Mouse (Mus musculus): ENCODE measurements at regions not wholly inside any gene's neighbourhood (a gene's known extent, or its start where the extent isn't known, plus 50 kb on each side); places are given as distances from the start of the nearest gene placed in this dataset.

- ATAC-seq (replicated peaks; ENCODE audit: insufficient number of reproducible peaks, low FRiP score, low TSS enrichment, poor library complexity, severe bottlenecking), result no peak
These were observed 359.6 kb downstream of the Gm49356 start for GRCm38 (mm10) chr15:59248477-59249260.

- ATAC-seq (replicated peaks; ENCODE audit: insufficient number of reproducible peaks, low FRiP score, low TSS enrichment, poor library complexity, severe bottlenecking), result no peak
These were observed 372.3 kb downstream of the Gm49356 start for GRCm38 (mm10) chr15:59261380-59261779.

- ATAC-seq (replicated peaks; ENCODE audit: insufficient number of reproducible peaks, low FRiP score, low TSS enrichment, poor library complexity, severe bottlenecking), result no peak
These were observed 373.3 kb downstream of the Gm49356 start for GRCm38 (mm10) chr15:59262380-59262779.

GRCm38 (mm10) chr15:59263433-59264328, 374.6 kb downstream of the Gm49356 start:
- peak; percentile 87 for ATAC-seq (replicated peaks; ENCODE audit: insufficient number of reproducible peaks, low FRiP score, low TSS enrichment, poor library complexity, severe bottlenecking)
